In genomic region chr6:100623922-100624321, GRCm38 (mm10) we compare ENCODE assay signal across 23 mouse cellular contexts. TPM values are rescaled to one million over a fixed set of nuclear protein-coding genes. Genes with fewer than 3 reads are reported as not detected.
A peak's percentile ranks its signal among the peaks of the same experiment; 100 is the strongest.
DNase-seq lines count a peak whose midpoint lies in the region; ATAC-seq and TF ChIP-seq lines count a peak whose summit lies in the region.
"Had no signal": no experiment of that assay in that cellular context is flagged by ENCODE, and none has a peak within 500 bp of the region (broad histone marks: within the 10 kb centered on the region; RNA-seq: fewer than 3 reads in every experiment).

No protein-coding gene starts in this region.

- peak; percentile 92 for ATAC-seq in G1E (ENCODE audit: extremely low read depth, insufficient number of reproducible peaks, low FRiP score, poor library complexity, severe bottlenecking)
- ATAC-seq in liver, embryonic 16.5 days (ENCODE audit: low read depth), result peak; percentile 91
- ATAC-seq: forebrain, postnatal 0 days had no signal

- WGBS in liver, embryonic 16.5 days (ENCODE audit: insufficient replicate concordance), result 34% methylated on average over 2 of the region's 2 CpGs

- H3K9ac ChIP-seq in liver, embryonic 16.5 days (ENCODE audit: low read depth, low read length), result no peak overlapping the region
- H3K9ac ChIP-seq: forebrain, postnatal 0 days; heart, embryonic 15.5 days; hindbrain, embryonic 13.5 days; limb, embryonic 13.5 days; lung, embryonic 14.5 days; neural tube, embryonic 15.5 days had no signal

- no peak overlapping the region for H3K4me3 ChIP-seq in G1E (ENCODE audit: low read depth, low read length)
- no peak overlapping the region for H3K4me3 ChIP-seq in liver, embryonic 16.5 days (ENCODE audit: low read depth, low read length)
- H3K4me3 ChIP-seq: forebrain, embryonic 10.5 days; heart, embryonic 15.5 days; hindbrain, embryonic 13.5 days; layer of hippocampus, adult 2 months; limb, embryonic 13.5 days; neural tube, embryonic 15.5 days had no signal

- H3K27me3 ChIP-seq in G1E (ENCODE audit: insufficient read depth, low read length), result no peaks in the 10 kb centered on the region
- no peaks in the 10 kb centered on the region for H3K27me3 ChIP-seq in liver, embryonic 16.5 days (ENCODE audit: control insufficient read depth, insufficient read depth, low read depth, low read length)
- H3K27me3 ChIP-seq: heart, embryonic 15.5 days; hindbrain, embryonic 13.5 days; limb, embryonic 13.5 days; neural tube, embryonic 15.5 days had no signal

- DNase-seq in G1E (ENCODE audit: low spot score), result peak; percentile 21
- DNase-seq in c-Kit-positive CD71-positive TER-119-negative erythroid progenitor cells, embryonic 14.5 days (ENCODE audit: low read depth), result peak; percentile 45
- DNase-seq in liver, result peak; percentile 58
- no peak for DNase-seq in thymus, adult 18-20 months
- no peak for DNase-seq in gastrocnemius, adult 18-20 months (ENCODE audit: low spot score)
- DNase-seq in kidney, adult 9 months, result no peak
- DNase-seq: adrenal gland, adult 8-10 months; cerebellum, adult 9-10 months; forebrain, postnatal 0 days; heart, postnatal 36 days; kidney, postnatal 25 days; lung, embryonic 14.5 days; lung, postnatal 36 days; right cerebral cortex, adult 18-20 months; thymus, postnatal 25 days had no signal

- TF ChIP-seq CTCF in G1E (IDR thresholded peaks at IDR 0.05; ENCODE audit: low read depth, low read length), result no peak

- H3K9me3 ChIP-seq in G1E (replicated peaks), result no peaks in the 10 kb centered on the region
- H3K9me3 ChIP-seq in liver, embryonic 16.5 days (replicated peaks; ENCODE audit: control insufficient read depth, low read length), result no peaks in the 10 kb centered on the region
- H3K9me3 ChIP-seq: forebrain, embryonic 10.5 days; heart, embryonic 15.5 days; hindbrain, embryonic 13.5 days; limb, embryonic 13.5 days; neural tube, embryonic 15.5 days had no signal

- H3K27ac ChIP-seq in liver, embryonic 16.5 days (ENCODE audit: low read length), result peak overlapping the region; percentile 88
- H3K27ac ChIP-seq: forebrain, embryonic 10.5 days; heart, embryonic 15.5 days; hindbrain, embryonic 13.5 days; layer of hippocampus, adult 2 months; limb, embryonic 13.5 days; neural tube, embryonic 15.5 days; stomach, postnatal 0 days had no signal

- H3K36me3 ChIP-seq in G1E (replicated peaks), result peaks cover 69% of the 10 kb centered on the region
- no peaks in the 10 kb centered on the region; the same call in 1 of the 2 replicates for H3K36me3 ChIP-seq in liver, embryonic 16.5 days (ENCODE audit: control insufficient read depth, insufficient read depth)
- H3K36me3 ChIP-seq: heart, embryonic 15.5 days; hindbrain, embryonic 13.5 days; neural tube, embryonic 15.5 days had no signal

- peaks cover 37% of the 10 kb centered on the region for H3K4me1 ChIP-seq in G1E (ENCODE audit: insufficient read depth, low read depth, low read length)
- H3K4me1 ChIP-seq in liver, embryonic 16.5 days (ENCODE audit: control insufficient read depth, low read depth, low read length), result peaks cover 21% of the 10 kb centered on the region
- H3K4me1 ChIP-seq: forebrain, embryonic 10.5 days; hindbrain, embryonic 13.5 days; neural tube, embryonic 15.5 days had no signal

- peak overlapping the region; percentile 46; the same call in 1 of the 2 replicates for H3K4me2 ChIP-seq in liver, embryonic 16.5 days (ENCODE audit: low read depth, low read length)
- H3K4me2 ChIP-seq: heart, embryonic 15.5 days; hindbrain, embryonic 13.5 days; limb, embryonic 13.5 days; lung, embryonic 14.5 days; neural tube, embryonic 15.5 days had no signal

RNA-seq across cellular contexts. Expression of gene Shq1, which starts 47.0 kb away (rescaled TPM):
- total RNA-seq in G1E (2014; fragmentation: Nextera tagmentation) (9.8 and 12.5 TPM in 2 replicates), G1E (2017) (17.8 and 19.7 TPM in 2 replicates)
- polyA plus RNA-seq in G1E (2012), result 16.6 and 19.6 TPM in 2 replicates
- 8.1 and 8.4 TPM in 2 replicates for polyA plus RNA-seq in liver, embryonic 16.5 days (2015; fragmentation: Nextera tagmentation; extraction: Ambion mirVana)
- total RNA-seq in gastrocnemius, adult 18-20 months (2021), result 1 to 10 TPM; 1.5 to 2.3 TPM

Comparison
In these comparisons a context has a peak if more than half of its experiments do, and no peak if none do; other contexts are left out.
1. DNase-seq: peak in G1E (single experiment), c-Kit-positive CD71-positive TER-119-negative erythroid progenitor cells, embryonic 14.5 days (single experiment) and liver (single experiment); none in thymus, adult 18-20 months (0 of 2), gastrocnemius, adult 18-20 months (single experiment) and kidney, adult 9 months (single experiment).